Comparison of ENCODE assay signal across 16 mouse cellular contexts in genomic region chr2:49927362-49927761, GRCm38 (mm10).
"Had no signal": no experiment of that assay in that cellular context is flagged by ENCODE, and none has a peak within 500 bp of the region (broad histone marks: within the 10 kb centered on the region; RNA-seq: fewer than 3 reads in every experiment).

No protein-coding gene starts in this region.

- ATAC-seq: hindbrain, postnatal 0 days; intestine, embryonic 16.5 days; liver, embryonic 12.5 days had no signal

- DNase-seq: gastrocnemius, postnatal 10 days; gastrocnemius, postnatal 25 days; heart, adult 2 months; heart, postnatal 14 days; heart, postnatal 36 days; kidney, adult 11 months; kidney, adult 2 months; kidney, adult 9 months; kidney, postnatal 14 days; kidney, postnatal 36 days; layer of hippocampus, adult 9-11 months; layer of hippocampus, postnatal 36 days; left cerebral cortex, postnatal 4 days had no signal
